Mouse (Mus musculus): ENCODE measurements at regions not wholly inside any gene's neighbourhood (a gene's known extent, or its start where the extent isn't known, plus 50 kb on each side); places are given as distances from the start of the nearest gene placed in this dataset.

DNA sequence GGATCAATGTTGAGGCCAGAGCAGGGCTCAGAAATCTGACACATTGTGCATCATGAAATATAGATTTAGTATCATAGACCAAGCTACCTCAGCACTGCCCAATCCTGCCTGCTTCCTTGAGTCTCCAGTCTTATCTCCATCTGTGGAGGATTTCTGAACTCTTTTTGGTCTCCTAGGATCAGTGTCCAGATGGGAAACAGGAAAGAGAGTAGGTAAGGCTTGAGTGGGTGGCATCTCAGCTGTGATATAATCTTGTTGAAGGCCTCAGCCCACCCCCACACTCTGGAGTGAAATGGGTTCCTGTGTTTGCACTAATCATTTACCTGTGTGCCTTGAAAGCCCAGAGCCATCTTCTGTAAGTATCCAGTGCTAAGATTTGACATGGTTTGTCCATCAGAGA is 74.3 kb upstream of the Aff3 start:
- peak; percentile 7 to 18 for DNase-seq (ENCODE audit: low spot score in 2 of 2)

DNA sequence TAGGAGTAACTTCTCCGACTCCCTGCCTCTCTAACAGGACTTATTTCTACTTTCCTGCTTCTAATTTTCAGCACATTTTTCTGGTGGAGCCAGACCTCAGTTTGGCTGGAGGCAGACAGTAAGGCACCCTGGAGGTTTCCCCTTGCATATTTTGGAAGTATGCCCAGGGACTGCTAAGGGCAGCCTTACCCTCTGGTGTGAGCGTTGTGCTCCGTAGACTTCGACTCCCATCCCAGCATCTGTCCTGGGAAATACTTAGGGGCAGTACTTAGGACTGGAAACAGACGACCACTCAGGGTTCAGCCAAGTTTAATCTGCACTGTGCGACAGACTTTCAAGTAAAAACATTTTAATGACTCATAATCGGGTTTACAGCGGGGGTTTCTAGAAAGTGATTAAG is 71.0 kb upstream of the Aff3 start:
- DNase-seq (ENCODE audit: low spot score in 2 of 2): no peak

DNA sequence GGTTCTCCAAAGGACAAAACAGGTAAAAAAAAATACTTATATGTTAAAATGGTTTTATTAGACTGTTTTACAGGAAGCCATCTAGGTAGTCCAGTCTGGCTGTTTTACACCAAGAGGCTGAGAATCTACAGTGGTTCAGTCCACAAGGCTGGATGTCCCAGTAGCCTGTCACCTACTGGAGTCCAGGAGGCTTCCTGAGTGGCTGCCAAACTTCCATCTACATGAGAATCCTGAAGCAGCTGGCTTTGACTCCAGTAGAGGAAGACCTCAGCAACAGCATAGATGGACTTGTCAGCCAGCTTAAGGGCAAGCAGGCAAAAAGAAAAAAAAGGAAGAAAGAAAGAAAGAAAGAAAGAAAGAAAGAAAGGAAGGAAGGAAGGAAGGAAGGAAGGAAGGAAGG is 68.4 kb upstream of the Aff3 start:
- no peak for DNase-seq (ENCODE audit: low spot score in 2 of 2)

DNA sequence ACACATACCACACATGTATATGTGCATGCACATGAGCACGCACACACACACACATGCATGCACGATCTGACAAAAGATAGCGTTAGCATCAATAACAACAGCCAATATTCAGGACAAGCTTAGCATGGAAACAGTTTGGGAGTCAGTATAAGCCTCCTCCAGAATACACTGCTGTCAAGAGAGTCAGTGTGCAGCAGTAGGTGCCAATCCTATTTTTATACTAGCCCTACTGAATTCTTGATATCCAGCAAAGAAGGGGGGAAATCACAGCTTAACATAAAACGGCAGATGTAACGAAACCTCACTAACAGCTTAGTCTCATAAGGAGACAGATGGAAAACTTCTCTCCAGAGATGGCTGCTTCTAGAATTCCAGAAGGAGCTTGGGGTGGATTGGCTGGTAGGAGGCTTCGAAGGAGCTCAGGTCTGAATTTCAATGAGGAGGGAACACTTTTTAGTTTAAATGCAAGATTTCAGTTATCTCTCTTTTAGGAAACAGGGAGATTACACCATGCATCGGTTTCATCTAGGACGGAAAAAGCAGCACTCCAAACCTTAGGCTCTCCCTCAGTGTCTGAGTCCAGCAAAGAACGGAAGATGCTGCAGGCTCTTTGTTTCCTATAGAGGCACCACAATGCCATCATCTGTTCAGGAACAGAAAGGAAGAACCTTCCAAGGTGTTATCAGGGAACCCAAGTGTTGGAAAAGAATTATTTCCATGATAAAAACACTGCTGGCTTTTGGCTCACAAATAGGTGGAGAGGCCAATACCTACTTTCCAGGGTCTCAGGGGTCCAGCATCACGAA is 65.4 kb upstream of the Aff3 start:
- peak; percentile 13 to 32 for DNase-seq (ENCODE audit: low spot score in 2 of 2)

DNA sequence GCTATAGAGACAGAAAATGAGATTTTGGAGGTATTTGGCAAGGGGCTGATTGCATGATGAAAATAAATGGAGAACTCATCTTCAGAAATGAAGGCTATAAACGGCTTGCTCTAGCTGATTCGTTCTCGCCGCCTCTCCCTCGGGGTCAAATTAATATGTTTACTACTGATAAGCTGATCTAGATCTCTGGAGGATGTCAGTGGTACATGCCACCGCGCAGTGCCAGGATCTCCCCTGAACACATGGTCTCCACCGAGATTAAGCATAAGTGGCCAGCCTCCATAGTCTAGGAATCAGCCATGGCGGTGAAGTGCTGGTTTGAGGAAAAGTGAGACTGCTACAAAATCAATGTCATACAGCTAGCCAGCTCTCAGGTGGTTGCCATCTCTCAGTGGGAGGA is 61.0 kb upstream of the Aff3 start:
- no peak for DNase-seq (ENCODE audit: low spot score in 2 of 2)

DNA sequence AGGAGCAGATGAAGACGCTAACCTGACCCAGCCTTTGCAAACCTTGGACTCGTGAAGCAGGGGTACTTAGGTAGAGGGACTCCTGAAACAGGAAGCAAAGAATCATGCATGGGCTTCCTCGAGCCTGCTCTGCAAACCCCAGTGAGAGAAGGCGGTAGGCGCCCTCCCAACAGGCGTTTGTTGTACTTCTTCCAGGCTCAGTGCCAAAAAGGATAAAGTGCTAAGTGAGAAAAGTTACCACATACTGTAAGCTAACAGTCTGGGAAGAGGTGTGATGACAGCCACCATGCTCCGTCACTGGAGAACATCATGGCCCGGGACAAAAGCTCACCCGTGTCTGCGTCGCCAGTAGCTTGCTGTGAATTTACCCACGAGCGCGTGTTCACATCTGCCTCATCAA is 59.9 kb upstream of the Aff3 start:
- no peak for DNase-seq (ENCODE audit: low spot score in 2 of 2)

DNA sequence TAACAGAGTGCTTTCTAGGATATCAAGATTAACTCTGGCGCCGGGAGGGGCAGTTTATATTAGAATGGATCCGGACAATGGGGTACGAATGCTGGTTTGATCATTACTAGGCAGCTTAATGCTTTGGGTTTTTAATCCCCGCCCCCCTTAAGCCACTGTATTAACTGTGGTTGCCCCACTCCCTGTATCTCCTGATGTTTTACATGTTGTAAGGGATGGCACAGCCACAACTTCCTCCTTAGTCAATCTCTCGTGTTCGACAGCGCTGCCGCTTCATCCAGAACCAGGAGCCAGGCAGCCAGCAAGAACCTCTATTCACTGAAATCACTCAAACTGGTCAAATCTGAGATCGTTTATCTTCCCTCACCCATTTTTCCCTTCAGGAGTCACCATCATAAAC is 57.4 kb upstream of the Aff3 start:
- DNase-seq (ENCODE audit: low spot score in 2 of 2): no peak

DNA sequence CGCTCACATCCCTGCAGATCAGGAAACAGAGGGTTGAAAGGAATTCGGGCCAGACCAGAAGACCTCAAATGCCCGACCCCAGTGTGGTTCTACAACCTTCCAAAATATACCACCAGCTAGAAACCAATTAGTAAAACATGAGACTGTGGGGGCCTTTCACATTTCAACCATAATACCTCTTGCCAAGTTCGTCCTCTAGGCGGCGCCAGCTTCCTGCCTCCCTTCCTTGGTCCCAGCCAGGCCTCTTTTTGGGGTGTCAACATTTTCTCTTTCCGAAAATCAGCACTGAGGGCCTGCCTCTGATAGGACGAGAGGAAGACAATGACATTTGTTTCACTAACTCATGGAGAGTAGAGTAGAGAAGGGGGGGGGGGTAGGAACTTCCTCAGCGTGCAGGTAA is 55.5 kb upstream of the Aff3 start:
- DNase-seq (ENCODE audit: low spot score in 2 of 2): no peak

DNA sequence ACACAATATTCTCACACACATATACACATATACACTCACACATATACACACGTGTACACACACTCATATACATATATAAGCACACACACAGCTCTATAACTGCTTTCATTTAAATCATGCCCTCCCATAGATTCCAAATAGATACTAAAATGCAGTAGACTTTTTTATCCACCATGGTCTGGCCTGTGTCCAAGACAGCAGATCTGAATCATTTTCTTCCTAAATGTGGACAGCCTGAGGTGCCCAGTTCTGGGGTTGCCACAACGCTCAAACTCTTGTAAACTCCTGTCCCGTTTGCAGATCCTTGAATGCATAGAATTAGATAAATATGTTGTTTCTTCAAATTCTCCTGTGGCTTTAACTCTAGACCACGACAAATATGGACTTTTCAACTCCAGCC is 50.9 kb upstream of the Aff3 start:
- peak in 1 of 2 experiments; percentile 15 for DNase-seq (ENCODE audit: low spot score in 2 of 2)

All from right cerebral cortex, adult 2 months (tissue).